Mouse (Mus musculus) left cerebral cortex, postnatal 36 days (tissue): ENCODE data around the gene Nufip2. TPM values are rescaled to one million over a fixed set of nuclear protein-coding genes. Genes with fewer than 3 reads are reported as not detected.
"Not testable (repeated sequence)": the region's sequence is repeated elsewhere in the genome, so short reads cannot be mapped to it uniquely, and the experiment has no call there.

Experiments used
- DNase-seq, 2 experiments: peaks; one replicate each; pipeline ENCODE4 v3.0.0; 2021 to 2022; ENCODE audit warnings: low spot score in 2 of 2, mixed read lengths in 1 of 2
- intact Hi-C: fragments of 180-260 bp; cut with DNase I; formaldehyde crosslinking; loops from one replicate; pipeline ENCODE4 v1.15.1; 2025
- total RNA-seq, 2 experiments: library from RNA; stranded (reverse); gene quantifications; 2 replicates each; pipeline ENCODE4 v1.2.3; 2021

Nufip2 gene
- 10 to 100 TPM; 57.3 to 79.3 TPM for total RNA-seq

GRCm38 (mm10) chr11:77685383-77686265 is at the start of gene Nufip2:
Gene Nufip2 (plus strand): TSS chr11:77686155.
- intact Hi-C loops: loop anchor here (5.0 kb wide), 2 partner anchors 77 to 78 kb away; partner anchors contain the start of genes Myo18a and Taok1
- peak; percentile 99 to 100 for DNase-seq

GRCm38 (mm10) chr11:77641390-77641789 is 44.6 kb upstream of the Nufip2 start:
- DNase-seq: no peak
- intact Hi-C loops: no loop called here

GRCm38 (mm10) chr11:77645481-77645880 is 40.5 kb upstream of the Nufip2 start:
- no peak for DNase-seq
- intact Hi-C loops: no loop called here

- intact Hi-C loops: no loop called here
- DNase-seq: no peak
Observed at GRCm38 (mm10) chr11:77648878-77649277, 37.1 kb upstream of the Nufip2 start.

GRCm38 (mm10) chr11:77652484-77652883 is 33.5 kb upstream of the Nufip2 start:
- DNase-seq: no peak
- intact Hi-C loops: no loop called here

- DNase-seq, intact Hi-C loops: not testable (repeated sequence)
Observed at GRCm38 (mm10) chr11:77653406-77654190, 32.4 kb upstream of the Nufip2 start.

- intact Hi-C loops: no loop called here
- DNase-seq: no peak
Observed at GRCm38 (mm10) chr11:77659986-77660385, 26.0 kb upstream of the Nufip2 start.

- DNase-seq: no peak
- intact Hi-C loops: no loop called here
Observed at GRCm38 (mm10) chr11:77663639-77664038, 22.3 kb upstream of the Nufip2 start.

GRCm38 (mm10) chr11:77664046-77664445 is 21.9 kb upstream of the Nufip2 start:
- intact Hi-C loops: no loop called here
- no peak for DNase-seq

GRCm38 (mm10) chr11:77665384-77665783 is 20.6 kb upstream of the Nufip2 start:
- intact Hi-C loops, DNase-seq: not testable (repeated sequence)

GRCm38 (mm10) chr11:77666766-77667165 is 19.2 kb upstream of the Nufip2 start:
- intact Hi-C loops: not testable (repeated sequence)

GRCm38 (mm10) chr11:77672746-77673145 is 13.2 kb upstream of the Nufip2 start:
- DNase-seq: no peak
- intact Hi-C loops: no loop called here

More at GRCm38 (mm10) chr11:77666766-77667165, 19.2 kb upstream of the Nufip2 start:
- DNase-seq: not testable (repeated sequence)

GRCm38 (mm10) chr11:77673428-77673991 is 12.4 kb upstream of the Nufip2 start:
- intact Hi-C loops: no loop called here
- DNase-seq: no peak

GRCm38 (mm10) chr11:77680018-77680417 is 5.9 kb upstream of the Nufip2 start:
- intact Hi-C loops: no loop called here
- no peak for DNase-seq

- no peak for DNase-seq
- intact Hi-C loops: loop anchor here (5.0 kb wide), 2 partner anchors 77 to 78 kb away; partner anchors contain the start of genes Myo18a and Taok1
Observed at GRCm38 (mm10) chr11:77684896-77685295, 1.1 kb upstream of the Nufip2 start.

GRCm38 (mm10) chr11:77686346-77686840 is 438 bp downstream of the Nufip2 start:
- no peak for DNase-seq
- intact Hi-C loops: loop anchor here (5.0 kb wide), 2 partner anchors 76 to 79 kb away; partner anchors contain the start of genes Myo18a and Taok1

GRCm38 (mm10) chr11:77686841-77687540 is 1.0 kb downstream of the Nufip2 start:
- DNase-seq: peak; percentile 59 to 71
- intact Hi-C loops: loop anchor here (5.0 kb wide), 2 partner anchors 75 to 80 kb away; partner anchors contain the start of genes Myo18a and Taok1

- intact Hi-C loops: loop anchor here (5.0 kb wide), 2 partner anchors 75 to 80 kb away; partner anchors contain the start of genes Myo18a and Taok1
Observed at GRCm38 (mm10) chr11:77687541-77688131, 1.7 kb downstream of the Nufip2 start.

More at GRCm38 (mm10) chr11:77687541-77688131, 1.7 kb downstream of the Nufip2 start:
- DNase-seq: peak; percentile 29 to 45
